Mouse (Mus musculus): ENCODE data around the gene Aadacl3. TPM values are rescaled to one million over a fixed set of nuclear protein-coding genes. Genes with fewer than 3 reads are reported as not detected.

Gene Aadacl3
- total and polyA plus RNA-seq, 3 experiments = 0.05 TPM; not detected in 2

- Histone ChIP-seq H3K4me3 (ENCODE audit: low read depth, low read length) (no peak overlapping the region), H3K9me3 (replicated peaks) (peaks cover 19% of the 10 kb centered on the region), H3K36me3 (replicated peaks) (no peaks in the 10 kb centered on the region), H3K27me3 (ENCODE audit: insufficient read depth, low read length) (no peaks in the 10 kb centered on the region), H3K4me1 (ENCODE audit: insufficient read depth, low read depth, low read length) (no peaks in the 10 kb centered on the region)
- DNase-seq (ENCODE audit: low spot score) (no peak), ATAC-seq (ENCODE audit: extremely low read depth, insufficient number of reproducible peaks, low FRiP score, poor library complexity, severe bottlenecking) (no peak)
- TF ChIP-seq TAL1 (conservative IDR thresholded peaks at IDR 0.05; ENCODE audit: low read depth, low read length) = no peak
- no peak for TF ChIP-seq GATA1 (IDR thresholded peaks at IDR 0.05; ENCODE audit: borderline replicate concordance, low read length)
- no peak for TF ChIP-seq CTCF (IDR thresholded peaks at IDR 0.05; ENCODE audit: low read depth, low read length)
- no peak for TF ChIP-seq POLR2AphosphoS5 (IDR thresholded peaks at IDR 0.05; ENCODE audit: insufficient replicate concordance, low read depth, low read length)
- no peak for TF ChIP-seq GATA2 (IDR thresholded peaks at IDR 0.05; ENCODE audit: borderline replicate concordance, low read depth, low read length)
These were observed 15.0 kb downstream of the Aadacl3 start for GRCm38 (mm10) chr4:144448546-144448945.

GRCm38 (mm10) chr4:144441582-144441981 lies 22.0 kb downstream of the Aadacl3 start:
- Histone ChIP-seq H3K4me3 (ENCODE audit: low read depth, low read length) (no peak overlapping the region), H3K36me3 (replicated peaks) (no peaks in the 10 kb centered on the region), H3K27me3 (ENCODE audit: insufficient read depth, low read length) (no peaks in the 10 kb centered on the region), H3K9me3 (replicated peaks) (peaks cover 36% of the 10 kb centered on the region), H3K4me1 (ENCODE audit: insufficient read depth, low read depth, low read length) (no peaks in the 10 kb centered on the region)
- TF ChIP-seq TAL1 (conservative IDR thresholded peaks at IDR 0.05; ENCODE audit: low read depth, low read length) (no peak), POLR2AphosphoS5 (IDR thresholded peaks at IDR 0.05; ENCODE audit: insufficient replicate concordance, low read depth, low read length) (no peak), GATA1 (IDR thresholded peaks at IDR 0.05; ENCODE audit: borderline replicate concordance, low read length) (no peak), GATA2 (IDR thresholded peaks at IDR 0.05; ENCODE audit: borderline replicate concordance, low read depth, low read length) (no peak), CTCF (IDR thresholded peaks at IDR 0.05; ENCODE audit: low read depth, low read length) (no peak)
- DNase-seq (ENCODE audit: low spot score) (no peak), ATAC-seq (ENCODE audit: extremely low read depth, insufficient number of reproducible peaks, low FRiP score, poor library complexity, severe bottlenecking) (no peak)

- DNase-seq (ENCODE audit: low spot score) (no peak), ATAC-seq (ENCODE audit: extremely low read depth, insufficient number of reproducible peaks, low FRiP score, poor library complexity, severe bottlenecking) (no peak)
- Histone ChIP-seq H3K4me1 (ENCODE audit: insufficient read depth, low read depth, low read length) (no peaks in the 10 kb centered on the region), H3K4me3 (ENCODE audit: low read depth, low read length) (no peak overlapping the region), H3K27me3 (ENCODE audit: insufficient read depth, low read length) (no peaks in the 10 kb centered on the region), H3K36me3 (replicated peaks) (no peaks in the 10 kb centered on the region), H3K9me3 (replicated peaks) (peaks cover 35% of the 10 kb centered on the region)
- TF ChIP-seq GATA2 (IDR thresholded peaks at IDR 0.05; ENCODE audit: borderline replicate concordance, low read depth, low read length) (no peak), TAL1 (conservative IDR thresholded peaks at IDR 0.05; ENCODE audit: low read depth, low read length) (no peak), POLR2AphosphoS5 (IDR thresholded peaks at IDR 0.05; ENCODE audit: insufficient replicate concordance, low read depth, low read length) (no peak), GATA1 (IDR thresholded peaks at IDR 0.05; ENCODE audit: borderline replicate concordance, low read length) (no peak), CTCF (IDR thresholded peaks at IDR 0.05; ENCODE audit: low read depth, low read length) (no peak)
These were observed 22.5 kb downstream of the Aadacl3 start for GRCm38 (mm10) chr4:144441095-144441494.

- TF ChIP-seq GATA1 (IDR thresholded peaks at IDR 0.05; ENCODE audit: borderline replicate concordance, low read length) (no peak), GATA2 (IDR thresholded peaks at IDR 0.05; ENCODE audit: borderline replicate concordance, low read depth, low read length) (no peak), CTCF (IDR thresholded peaks at IDR 0.05; ENCODE audit: low read depth, low read length) (no peak), POLR2AphosphoS5 (IDR thresholded peaks at IDR 0.05; ENCODE audit: insufficient replicate concordance, low read depth, low read length) (no peak), TAL1 (conservative IDR thresholded peaks at IDR 0.05; ENCODE audit: low read depth, low read length) (no peak)
- ATAC-seq (ENCODE audit: extremely low read depth, insufficient number of reproducible peaks, low FRiP score, poor library complexity, severe bottlenecking) (no peak), DNase-seq (ENCODE audit: low spot score) (no peak)
- Histone ChIP-seq H3K27me3 (ENCODE audit: insufficient read depth, low read length) (no peaks in the 10 kb centered on the region), H3K9me3 (replicated peaks) (peaks cover 29% of the 10 kb centered on the region), H3K4me1 (ENCODE audit: insufficient read depth, low read depth, low read length) (no peaks in the 10 kb centered on the region), H3K36me3 (replicated peaks) (no peaks in the 10 kb centered on the region), H3K4me3 (ENCODE audit: low read depth, low read length) (no peak within 1 kb of the TSS)
These were observed 24.9 kb downstream of the Aadacl3 start, which contains the start of gene 1700012P22Rik for GRCm38 (mm10) chr4:144438672-144439071. TSS of gene 1700012P22Rik (minus strand) at chr4:144438772.

GRCm38 (mm10) chr4:144433216-144433615 lies 30.3 kb downstream of the Aadacl3 start:
- Histone ChIP-seq H3K27me3 (ENCODE audit: insufficient read depth, low read length) (no peaks in the 10 kb centered on the region), H3K36me3 (replicated peaks) (no peaks in the 10 kb centered on the region), H3K9me3 (replicated peaks) (peaks cover 12% of the 10 kb centered on the region), H3K4me3 (ENCODE audit: low read depth, low read length) (no peak overlapping the region), H3K4me1 (ENCODE audit: insufficient read depth, low read depth, low read length) (no peaks in the 10 kb centered on the region)
- no peak for DNase-seq (ENCODE audit: low spot score)
- ATAC-seq (ENCODE audit: extremely low read depth, insufficient number of reproducible peaks, low FRiP score, poor library complexity, severe bottlenecking) = no peak
- TF ChIP-seq GATA1 (IDR thresholded peaks at IDR 0.05; ENCODE audit: borderline replicate concordance, low read length) = no peak
- no peak for TF ChIP-seq POLR2AphosphoS5 (IDR thresholded peaks at IDR 0.05; ENCODE audit: insufficient replicate concordance, low read depth, low read length)
- no peak for TF ChIP-seq TAL1 (conservative IDR thresholded peaks at IDR 0.05; ENCODE audit: low read depth, low read length)
- TF ChIP-seq CTCF (IDR thresholded peaks at IDR 0.05; ENCODE audit: low read depth, low read length) = no peak
- no peak for TF ChIP-seq GATA2 (IDR thresholded peaks at IDR 0.05; ENCODE audit: borderline replicate concordance, low read depth, low read length)

GRCm38 (mm10) chr4:144430723-144431122 lies 32.8 kb downstream of the Aadacl3 start:
- no peak for DNase-seq (ENCODE audit: low spot score)
- ATAC-seq (ENCODE audit: extremely low read depth, insufficient number of reproducible peaks, low FRiP score, poor library complexity, severe bottlenecking) = no peak
- no peak for TF ChIP-seq CTCF (IDR thresholded peaks at IDR 0.05; ENCODE audit: low read depth, low read length)
- no peak for TF ChIP-seq GATA1 (IDR thresholded peaks at IDR 0.05; ENCODE audit: borderline replicate concordance, low read length)
- TF ChIP-seq TAL1 (conservative IDR thresholded peaks at IDR 0.05; ENCODE audit: low read depth, low read length) = no peak
- TF ChIP-seq POLR2AphosphoS5 (IDR thresholded peaks at IDR 0.05; ENCODE audit: insufficient replicate concordance, low read depth, low read length) = no peak
- TF ChIP-seq GATA2 (IDR thresholded peaks at IDR 0.05; ENCODE audit: borderline replicate concordance, low read depth, low read length) = no peak

More at GRCm38 (mm10) chr4:144430723-144431122, 32.8 kb downstream of the Aadacl3 start:
- no peaks in the 10 kb centered on the region for H3K36me3 ChIP-seq (replicated peaks)
- H3K9me3 ChIP-seq (replicated peaks) = peaks cover 5% of the 10 kb centered on the region
- H3K4me1 ChIP-seq (ENCODE audit: insufficient read depth, low read depth, low read length) = no peaks in the 10 kb centered on the region
- no peak overlapping the region for H3K4me3 ChIP-seq (ENCODE audit: low read depth, low read length)
- no peaks in the 10 kb centered on the region for H3K27me3 ChIP-seq (ENCODE audit: insufficient read depth, low read length)
